Mouse (Mus musculus): ENCODE measurements around the gene Slc25a35. TPM values are rescaled to one million over a fixed set of nuclear protein-coding genes. Genes with fewer than 3 reads are reported as not detected.
"Not testable (repeated sequence)": the region's sequence is repeated elsewhere in the genome, so short reads cannot be mapped to it uniquely, and the experiment has no call there.

Gene Slc25a35
- total and polyA plus RNA-seq, 3 experiments: 4.2 to 21.6 (median 5.3) TPM

GRCm38 (mm10) chr11:69003592-69003991 is 35.7 kb downstream of the Slc25a35 start:
- Histone ChIP-seq H3K36me3 (ENCODE audit: control insufficient read depth, insufficient read depth, low read length) (no peaks in the 10 kb centered on the region), H3K4me1 (ENCODE audit: control insufficient read depth, insufficient read depth, low read length) (peaks cover 1% of the 10 kb centered on the region), H3K27me3 (ENCODE audit: control insufficient read depth, insufficient read depth, low read length) (no peaks in the 10 kb centered on the region), H3K79me2 (replicated peaks; ENCODE audit: control insufficient read depth, insufficient read depth, low read length) (no peaks in the 10 kb centered on the region), H3K4me3 (no peak overlapping the region), H3K9ac (ENCODE audit: low read depth, low read length) (no peak overlapping the region), H3K27ac (no peak overlapping the region)
- WGBS: 40% methylated on average over 4 of the region's 4 CpGs
- DNase-seq: peak in 1 of 2 experiments; percentile 40
- intact Hi-C loops (cut with DNase I): no loop called here
- TF ChIP-seq CTCF (IDR thresholded peaks at IDR 0.05) (peak; percentile 60), POLR2A (IDR thresholded peaks at IDR 0.05; ENCODE audit: insufficient read depth, low read depth, low read length) (no peak)

GRCm38 (mm10) chr11:69005193-69005592 is 37.3 kb downstream of the Slc25a35 start:
- WGBS: 81% methylated on average over 7 of the region's 7 CpGs
- no peaks in the 10 kb centered on the region for H3K36me3 ChIP-seq (ENCODE audit: control insufficient read depth, insufficient read depth, low read length)
- no peak for DNase-seq
- TF ChIP-seq CTCF (IDR thresholded peaks at IDR 0.05): no peak
- TF ChIP-seq EP300 (IDR thresholded peaks at IDR 0.05; ENCODE audit: insufficient read depth, low read depth, low read length): no peak
- TF ChIP-seq POLR2A (IDR thresholded peaks at IDR 0.05; ENCODE audit: insufficient read depth, low read depth, low read length): no peak
- no peak overlapping the region for H3K4me3 ChIP-seq
- H3K9ac ChIP-seq (ENCODE audit: low read depth, low read length): no peak overlapping the region
- no peaks in the 10 kb centered on the region for H3K79me2 ChIP-seq (replicated peaks; ENCODE audit: control insufficient read depth, insufficient read depth, low read length)
- no peak overlapping the region for H3K27ac ChIP-seq
- no peaks in the 10 kb centered on the region for H3K27me3 ChIP-seq (ENCODE audit: control insufficient read depth, insufficient read depth, low read length)
- peaks cover 1% of the 10 kb centered on the region for H3K4me1 ChIP-seq (ENCODE audit: control insufficient read depth, insufficient read depth, low read length)
- intact Hi-C loops (cut with DNase I): no loop called here

- H3K36me3 ChIP-seq (ENCODE audit: control insufficient read depth, insufficient read depth, low read length); H3K4me3 ChIP-seq; intact Hi-C loops (cut with DNase I); H3K4me1 ChIP-seq (ENCODE audit: control insufficient read depth, insufficient read depth, low read length); H3K9ac ChIP-seq (ENCODE audit: low read depth, low read length); H3K79me2 ChIP-seq (replicated peaks; ENCODE audit: control insufficient read depth, insufficient read depth, low read length); H3K27ac ChIP-seq; DNase-seq; H3K27me3 ChIP-seq (ENCODE audit: control insufficient read depth, insufficient read depth, low read length): not testable (repeated sequence)
Observed at GRCm38 (mm10) chr11:69006575-69006974, 38.6 kb downstream of the Slc25a35 start.

GRCm38 (mm10) chr11:69008182-69009121 is 40.5 kb downstream of the Slc25a35 start, which contains the start of gene Pfas:
TSS of gene Pfas (minus strand) at chr11:69008460.
- Histone ChIP-seq H3K4me1 (ENCODE audit: control insufficient read depth, insufficient read depth, low read length) (peaks cover 3% of the 10 kb centered on the region), H3K79me2 (replicated peaks; ENCODE audit: control insufficient read depth, insufficient read depth, low read length) (no peaks in the 10 kb centered on the region), H3K36me3 (ENCODE audit: control insufficient read depth, insufficient read depth, low read length) (no peaks in the 10 kb centered on the region), H3K27me3 (ENCODE audit: control insufficient read depth, insufficient read depth, low read length) (no peaks in the 10 kb centered on the region), H3K4me3 (peak within 1 kb of the TSS; percentile 54), H3K27ac (peak within 1 kb of the TSS; percentile 44; the same call in 1 of the 2 replicates), H3K9ac (ENCODE audit: low read depth, low read length) (peak within 1 kb of the TSS; percentile 64)
- 12% methylated on average over 38 of the region's 38 CpGs for WGBS
- TF ChIP-seq CTCF (IDR thresholded peaks at IDR 0.05) (no peak; the same call in 1 of the 2 replicates), POLR2A (IDR thresholded peaks at IDR 0.05; ENCODE audit: insufficient read depth, low read depth, low read length) (no peak), EP300 (IDR thresholded peaks at IDR 0.05; ENCODE audit: insufficient read depth, low read depth, low read length) (no peak)
- peak; percentile 90 to 91 for DNase-seq
- intact Hi-C loops (cut with DNase I): no loop called here

GRCm38 (mm10) chr11:69009508-69009907 is 41.6 kb downstream of the Slc25a35 start:
- no peak for DNase-seq
- Histone ChIP-seq H3K4me3 (no peak overlapping the region), H3K9ac (ENCODE audit: low read depth, low read length) (no peak overlapping the region), H3K79me2 (replicated peaks; ENCODE audit: control insufficient read depth, insufficient read depth, low read length) (no peaks in the 10 kb centered on the region), H3K36me3 (ENCODE audit: control insufficient read depth, insufficient read depth, low read length) (no peaks in the 10 kb centered on the region), H3K4me1 (ENCODE audit: control insufficient read depth, insufficient read depth, low read length) (peaks cover 3% of the 10 kb centered on the region), H3K27me3 (ENCODE audit: control insufficient read depth, insufficient read depth, low read length) (no peaks in the 10 kb centered on the region), H3K27ac (no peak overlapping the region)
- TF ChIP-seq CTCF (IDR thresholded peaks at IDR 0.05): no peak
- no peak for TF ChIP-seq EP300 (IDR thresholded peaks at IDR 0.05; ENCODE audit: insufficient read depth, low read depth, low read length)
- no peak for TF ChIP-seq POLR2A (IDR thresholded peaks at IDR 0.05; ENCODE audit: insufficient read depth, low read depth, low read length)
- intact Hi-C loops (cut with DNase I): no loop called here
- WGBS: 89% methylated on average over 1 of the region's 1 CpGs

Data from heart, adult 2 months (tissue).